Mouse (Mus musculus): ENCODE data around the gene Map3k4. TPM values are rescaled to one million over a fixed set of nuclear protein-coding genes. Genes with fewer than 3 reads are reported as not detected.

The Map3k4 gene
- total RNA-seq (2014; fragmentation: Nextera tagmentation): 18.8 and 19.9 TPM in 2 replicates
- 18.2 and 20.2 TPM in 2 replicates for total RNA-seq (2017)

GRCm38 (mm10) chr17:12318663-12319201, at the start of gene Map3k4:
TSS of gene Map3k4 (minus strand) at chr17:12318796.
- ATAC-seq (replicated peaks; ENCODE audit: low FRiP score, low TSS enrichment, poor library complexity, severe bottlenecking): peak; percentile 85

DNA sequence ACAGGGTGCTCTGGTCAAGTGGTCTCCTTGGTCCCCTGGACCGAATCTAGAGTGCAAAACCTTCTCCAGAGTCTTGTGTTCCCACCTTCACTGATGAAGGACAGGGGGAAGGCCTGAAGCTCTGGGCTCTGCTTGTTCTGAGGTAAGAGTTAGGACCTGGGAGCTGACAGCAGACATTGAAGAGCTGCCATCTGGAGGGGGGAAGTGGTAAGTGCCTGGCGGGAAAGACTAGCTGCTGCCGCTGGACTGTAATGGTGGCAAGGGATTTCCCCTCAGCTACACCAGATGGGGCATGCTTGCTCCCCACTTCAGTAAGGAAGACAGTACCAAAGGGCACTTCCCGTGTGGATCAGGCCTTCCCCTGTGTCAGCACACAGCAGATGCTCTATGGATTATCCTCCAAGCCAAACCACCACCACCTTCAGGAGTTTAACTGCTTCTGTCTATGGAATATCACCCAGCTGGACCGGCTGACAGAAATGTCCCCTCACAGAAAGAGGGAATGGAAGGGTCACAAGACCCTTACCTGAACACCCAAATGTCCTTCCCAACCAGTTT, 48.9 kb upstream of the Map3k4 start:
- ATAC-seq (replicated peaks; ENCODE audit: low FRiP score, low TSS enrichment, poor library complexity, severe bottlenecking): peak; percentile 87

- ATAC-seq (replicated peaks; ENCODE audit: low FRiP score, low TSS enrichment, poor library complexity, severe bottlenecking): 0 out of 2 replicates have a peak, but pooled peaks have one; percentile 46
These were observed 45.8 kb upstream of the Map3k4 start for GRCm38 (mm10) chr17:12364426-12364735.

DNA sequence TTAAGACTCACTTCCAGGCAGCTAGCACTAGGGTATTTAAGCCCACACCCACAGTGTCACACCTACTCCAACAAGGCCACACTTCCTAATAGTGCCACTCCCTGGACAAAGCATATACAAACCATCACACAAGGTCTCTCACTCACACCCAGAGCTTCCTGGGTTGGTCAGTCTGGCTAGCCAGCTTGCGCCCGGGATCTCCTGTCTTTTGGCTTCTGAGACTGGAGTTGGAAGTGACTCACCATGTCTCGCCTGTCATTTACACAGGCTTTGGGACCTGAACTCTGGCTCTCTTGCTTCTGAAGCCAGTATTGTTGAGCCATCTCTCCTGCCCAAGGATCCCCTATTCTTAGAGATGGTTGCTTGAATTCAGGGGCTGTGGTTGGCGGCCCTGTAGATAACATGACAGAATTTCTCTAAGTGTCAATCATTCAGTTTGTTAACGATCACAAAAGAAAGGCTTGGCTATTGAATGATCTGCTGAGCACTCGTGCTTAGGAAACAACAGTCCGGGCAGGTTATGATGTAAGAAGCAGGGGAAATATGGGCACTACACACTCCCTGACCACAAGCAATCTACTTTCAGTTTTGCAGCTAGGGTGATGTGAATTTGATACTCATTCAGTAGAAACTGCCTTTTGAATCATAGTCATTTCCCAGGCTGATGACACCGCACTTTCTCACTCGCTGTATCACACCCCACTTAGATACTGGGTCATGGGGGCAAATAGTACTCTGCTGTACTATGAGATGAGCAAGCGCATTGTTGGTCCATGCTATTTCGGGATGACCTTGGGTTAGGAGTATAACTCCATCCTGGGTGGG, 45.2 kb upstream of the Map3k4 start:
- no peak for ATAC-seq (replicated peaks; ENCODE audit: low FRiP score, low TSS enrichment, poor library complexity, severe bottlenecking)

- no peak for ATAC-seq (replicated peaks; ENCODE audit: low FRiP score, low TSS enrichment, poor library complexity, severe bottlenecking)
These were observed 41.3 kb upstream of the Map3k4 start for GRCm38 (mm10) chr17:12359876-12360275.

GRCm38 (mm10) chr17:12352781-12353180, 34.2 kb upstream of the Map3k4 start:
- ATAC-seq (replicated peaks; ENCODE audit: low FRiP score, low TSS enrichment, poor library complexity, severe bottlenecking): no peak

GRCm38 (mm10) chr17:12351564-12351963, 33.0 kb upstream of the Map3k4 start:
- ATAC-seq (replicated peaks; ENCODE audit: low FRiP score, low TSS enrichment, poor library complexity, severe bottlenecking): no peak

DNA sequence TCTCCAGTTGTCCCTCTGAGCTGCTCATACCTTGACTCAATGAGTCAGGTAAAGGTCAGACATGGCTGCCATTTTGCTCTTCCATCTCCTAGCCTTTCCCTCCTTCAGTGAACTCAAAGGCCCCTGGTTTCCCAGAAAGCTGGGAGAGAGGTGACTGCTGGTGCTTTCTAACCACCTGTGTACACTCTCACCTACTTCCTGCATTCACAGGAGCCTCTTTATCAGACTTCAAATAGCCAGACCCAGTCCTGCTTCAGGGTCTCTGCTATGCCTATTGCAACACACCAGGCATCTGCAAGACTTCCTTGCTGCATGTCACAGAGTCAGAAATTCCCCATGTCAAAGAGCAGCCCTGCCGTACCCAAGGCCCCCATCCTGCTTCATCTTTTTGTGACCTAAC, 28.9 kb upstream of the Map3k4 start:
- ATAC-seq (replicated peaks; ENCODE audit: low FRiP score, low TSS enrichment, poor library complexity, severe bottlenecking): no peak

GRCm38 (mm10) chr17:12343702-12344376, 25.2 kb upstream of the Map3k4 start:
- no peak for ATAC-seq (replicated peaks; ENCODE audit: low FRiP score, low TSS enrichment, poor library complexity, severe bottlenecking)

DNA sequence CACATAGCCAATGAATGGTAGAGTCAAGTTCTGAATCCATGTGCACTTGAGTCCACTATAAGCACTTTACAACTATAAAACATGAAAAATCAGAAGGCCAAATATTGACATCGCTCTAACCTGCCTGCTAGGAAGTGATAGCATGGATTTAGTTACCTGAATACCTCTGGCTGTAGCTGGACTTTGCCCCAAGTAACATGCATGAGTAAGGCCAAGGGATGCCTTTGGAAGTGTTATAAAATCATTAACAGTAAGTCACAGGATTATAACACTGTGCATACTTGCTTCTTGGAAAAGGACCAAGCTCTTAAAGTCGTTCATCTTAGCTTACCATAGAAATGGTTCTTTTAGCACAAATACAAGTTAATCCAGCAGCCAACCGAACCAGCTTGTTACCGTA, 18.6 kb upstream of the Map3k4 start:
- ATAC-seq (replicated peaks; ENCODE audit: low FRiP score, low TSS enrichment, poor library complexity, severe bottlenecking): no peak

DNA sequence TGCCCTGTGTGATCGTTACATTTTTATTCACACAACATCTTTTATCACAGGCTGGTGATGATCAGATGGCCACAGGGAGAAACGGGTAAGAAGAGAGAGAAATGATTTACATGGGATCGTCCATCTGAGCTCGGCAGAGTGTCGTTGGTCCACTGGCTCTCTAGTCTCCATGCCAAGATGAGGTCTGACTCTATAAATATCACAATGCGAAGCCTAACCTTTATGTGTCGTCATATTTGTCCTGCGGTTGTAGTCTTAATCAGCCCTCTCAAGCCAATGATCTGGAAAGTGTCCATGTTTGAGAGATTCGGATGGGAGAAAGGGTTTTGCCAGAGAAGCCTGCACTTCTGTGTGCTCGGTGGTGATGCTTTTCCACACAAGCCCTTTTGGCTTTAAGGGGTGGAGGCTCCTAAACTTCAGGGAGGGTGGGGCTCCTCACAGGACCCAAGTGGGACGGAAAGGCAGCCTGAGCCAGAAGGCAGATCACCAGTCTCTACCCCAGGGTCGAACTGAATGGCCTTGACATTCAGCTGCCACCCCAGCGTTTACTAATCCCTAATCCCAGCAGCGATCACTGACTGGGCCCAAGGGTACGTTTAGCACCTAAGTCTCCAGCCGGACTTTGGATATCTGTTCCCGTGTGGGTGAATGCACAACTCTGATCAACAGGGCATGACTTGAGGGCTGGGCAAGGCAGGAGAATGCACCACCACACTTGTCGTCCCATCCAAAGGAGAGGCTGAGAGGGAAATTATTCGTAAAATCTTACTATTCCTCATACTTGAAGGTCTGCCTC, 17.7 kb upstream of the Map3k4 start:
- no peak for ATAC-seq (replicated peaks; ENCODE audit: low FRiP score, low TSS enrichment, poor library complexity, severe bottlenecking)

GRCm38 (mm10) chr17:12335115-12335514, 16.5 kb upstream of the Map3k4 start:
- ATAC-seq (replicated peaks; ENCODE audit: low FRiP score, low TSS enrichment, poor library complexity, severe bottlenecking): no peak

DNA sequence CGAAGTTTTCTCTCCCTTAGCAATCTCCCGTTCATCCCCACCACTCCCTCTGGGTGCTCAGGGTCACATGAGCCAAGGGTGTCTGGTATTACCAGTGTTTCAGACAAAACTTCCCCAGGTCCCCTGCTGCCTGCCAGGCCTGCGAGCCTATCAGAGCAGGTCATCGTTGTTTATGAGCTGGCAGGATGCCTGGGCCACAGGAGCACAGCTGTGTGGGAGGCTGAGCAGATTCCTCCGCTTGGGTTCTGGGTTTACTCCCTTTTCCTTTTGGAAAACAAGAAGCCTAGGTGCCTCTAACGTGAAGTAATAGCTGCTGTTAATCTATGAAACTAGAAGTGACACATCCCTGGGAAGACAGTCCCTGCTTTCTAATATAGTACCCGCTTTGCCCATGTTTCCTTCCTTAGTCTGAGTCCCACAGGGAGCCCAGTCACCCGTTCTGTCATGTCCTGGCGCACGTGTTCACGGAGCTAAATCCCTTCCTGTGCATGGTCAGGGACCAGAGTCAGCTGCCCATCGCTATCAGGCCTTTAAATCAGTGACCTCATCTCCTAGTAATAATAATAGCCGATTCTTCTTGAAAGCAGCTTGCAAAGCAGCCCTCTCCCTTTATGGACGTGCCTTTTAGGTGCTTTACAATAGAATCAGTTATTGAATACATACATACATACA, 9.4 kb upstream of the Map3k4 start:
- ATAC-seq (replicated peaks; ENCODE audit: low FRiP score, low TSS enrichment, poor library complexity, severe bottlenecking): peak; percentile 79

- ATAC-seq (replicated peaks; ENCODE audit: low FRiP score, low TSS enrichment, poor library complexity, severe bottlenecking): no peak
These were observed 1.2 kb upstream of the Map3k4 start for GRCm38 (mm10) chr17:12319786-12320185.

DNA sequence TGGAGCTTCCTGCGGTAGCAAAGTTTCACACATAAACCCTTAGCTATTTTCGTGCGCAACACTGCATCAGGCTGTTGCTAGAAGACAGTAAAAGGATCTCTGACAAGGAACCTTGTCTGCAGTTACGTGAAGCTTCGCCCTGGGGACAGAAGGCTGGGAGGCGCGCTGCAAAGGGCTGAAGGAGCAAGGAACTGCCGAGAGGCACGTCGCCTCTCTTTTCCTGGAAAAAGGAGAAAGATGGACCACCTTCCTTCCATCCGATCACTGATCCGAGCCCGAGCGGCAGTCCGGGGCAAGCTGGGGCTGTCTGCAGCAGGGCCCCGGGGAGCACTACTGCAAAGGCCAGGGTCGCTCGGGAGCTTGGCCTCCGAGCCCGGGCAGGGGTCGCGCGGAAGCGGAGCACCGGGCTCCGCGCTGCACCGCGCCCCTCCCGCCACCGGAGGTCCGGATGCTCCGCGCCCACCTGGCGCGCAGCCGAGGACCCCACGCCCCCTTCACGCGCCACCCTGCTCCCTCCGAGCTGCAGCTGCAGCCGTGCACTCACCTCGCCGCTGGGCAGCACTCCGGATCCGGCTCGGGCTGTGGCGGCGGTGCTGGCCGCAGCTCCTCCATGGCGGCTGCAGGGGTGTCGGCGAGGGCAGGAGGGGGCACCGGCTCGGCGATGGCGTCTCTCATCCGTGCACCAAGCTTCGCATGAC, 493 bp downstream of the Map3k4 start:
- ATAC-seq (replicated peaks; ENCODE audit: low FRiP score, low TSS enrichment, poor library complexity, severe bottlenecking): peak; percentile 3; the same call in 1 of the 2 replicates

GRCm38 (mm10) chr17:12317607-12317953, 1.0 kb downstream of the Map3k4 start:
- ATAC-seq (replicated peaks; ENCODE audit: low FRiP score, low TSS enrichment, poor library complexity, severe bottlenecking): no peak

GRCm38 (mm10) chr17:12316251-12316650, 2.3 kb downstream of the Map3k4 start:
- ATAC-seq (replicated peaks; ENCODE audit: low FRiP score, low TSS enrichment, poor library complexity, severe bottlenecking): no peak

DNA sequence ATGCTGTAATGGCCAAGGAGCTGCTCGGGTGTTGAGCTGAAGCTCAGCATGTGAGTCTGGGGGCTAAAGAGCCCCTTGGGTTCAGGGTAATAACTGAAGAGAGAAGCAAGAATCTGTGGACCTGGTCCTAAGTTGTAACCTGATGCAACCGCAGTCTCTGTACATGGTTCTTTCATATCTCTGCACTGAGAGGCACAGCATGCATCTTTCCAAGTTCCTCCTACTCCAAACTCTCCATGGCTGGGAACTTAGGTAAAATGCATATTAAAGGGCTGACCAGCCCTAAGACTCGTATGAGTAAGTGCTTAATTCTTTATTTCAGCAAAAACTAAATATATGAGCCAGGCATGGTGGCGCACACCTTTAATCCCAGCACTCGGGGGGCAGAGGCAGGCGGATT, 6.3 kb downstream of the Map3k4 start:
- no peak for ATAC-seq (replicated peaks; ENCODE audit: low FRiP score, low TSS enrichment, poor library complexity, severe bottlenecking)

DNA sequence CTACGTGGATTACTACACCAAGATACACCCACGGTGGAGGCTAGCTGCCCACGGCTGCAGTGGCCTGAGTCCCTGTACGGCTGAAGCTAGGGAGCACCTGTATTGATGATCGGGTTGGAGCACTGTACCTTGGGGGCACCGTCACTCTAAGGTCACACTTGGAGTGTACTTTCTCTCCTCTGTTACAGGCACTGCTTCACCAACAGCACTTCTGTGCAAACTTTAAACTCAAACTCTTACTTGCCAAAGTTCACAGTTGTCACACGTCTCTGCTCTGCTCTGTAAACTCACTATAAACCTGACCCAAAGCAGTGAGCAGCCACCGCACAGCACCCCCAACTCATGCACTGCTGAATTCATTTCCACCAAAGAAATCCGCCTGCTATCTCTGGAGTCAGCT, 9.1 kb downstream of the Map3k4 start:
- ATAC-seq (replicated peaks; ENCODE audit: low FRiP score, low TSS enrichment, poor library complexity, severe bottlenecking): no peak

Data from megakaryocyte-erythroid progenitor cell, adult 5-6 weeks (primary cell).